Mouse (Mus musculus): ENCODE results near the gene I830077J02Rik. TPM values are rescaled to one million over a fixed set of nuclear protein-coding genes. Genes with fewer than 3 reads are reported as not detected.

Gene I830077J02Rik
- polyA plus RNA-seq, 1 experiment from 2014 or later = 3.2 TPM

- H3K4me2 ChIP-seq = no peak overlapping the region
- H3K27ac ChIP-seq (replicated peaks) = 0 out of 2 replicates have a peak overlapping the region, but pooled peaks have one; percentile 19
- ATAC-seq (ENCODE audit: insufficient read depth) = no peak
Measured at GRCm38 (mm10) chr3:105904721-105905120, 27.7 kb downstream of the I830077J02Rik start.

DNA sequence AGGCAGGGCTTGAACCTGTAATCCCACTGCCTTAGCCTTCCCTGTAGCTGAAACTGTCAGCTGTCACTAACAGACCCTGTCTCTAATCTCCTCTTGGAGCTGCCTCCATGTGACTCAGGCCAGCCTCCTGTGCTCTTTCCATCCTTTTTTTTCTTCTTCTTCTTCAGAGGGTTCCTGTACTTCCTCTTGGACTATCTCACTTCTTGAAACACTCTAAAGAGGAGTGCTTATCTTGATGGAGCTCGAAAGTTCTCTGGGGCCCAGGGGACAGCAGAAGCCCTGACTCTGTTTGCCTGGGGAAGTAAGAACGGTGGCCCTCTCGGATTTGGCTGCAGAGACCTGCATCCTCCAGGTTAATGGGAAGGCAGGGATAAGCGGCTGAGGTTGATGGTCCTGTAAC lies 28.3 kb downstream of the I830077J02Rik start:
- ATAC-seq (ENCODE audit: insufficient read depth) = no peak
- H3K4me2 ChIP-seq = no peak overlapping the region
- H3K27ac ChIP-seq (replicated peaks) = peak overlapping the region; percentile 19; the same call in 1 of the 2 replicates
- H3K4me1 ChIP-seq (replicated peaks) = peaks cover 19% of the 10 kb centered on the region
- no peak overlapping the region for H3K9ac ChIP-seq
- no peaks in the 10 kb centered on the region for H3K9me3 ChIP-seq (replicated peaks)
- 17% methylated on average over 4 of the region's 4 CpGs for WGBS (ENCODE audit: insufficient replicate concordance)
- H3K27me3 ChIP-seq = 0 out of 2 replicates have a peak, but pooled peaks cover 3% of the 10 kb centered on the region
- no peak overlapping the region for H3K4me3 ChIP-seq (replicated peaks)
- no peaks in the 10 kb centered on the region for H3K36me3 ChIP-seq (replicated peaks)

More at GRCm38 (mm10) chr3:105904721-105905120, 27.7 kb downstream of the I830077J02Rik start:
- Histone ChIP-seq H3K9ac (no peak overlapping the region), H3K4me3 (replicated peaks) (no peak overlapping the region), H3K36me3 (replicated peaks) (no peaks in the 10 kb centered on the region), H3K4me1 (replicated peaks) (peaks cover 14% of the 10 kb centered on the region), H3K9me3 (replicated peaks) (no peaks in the 10 kb centered on the region), H3K27me3 (0 out of 2 replicates have a peak, but pooled peaks cover 3% of the 10 kb centered on the region)
- WGBS (ENCODE audit: insufficient replicate concordance) = 80% methylated on average over 9 of the region's 9 CpGs

- Histone ChIP-seq H3K9ac (no peak overlapping the region), H3K27ac (replicated peaks) (no peak overlapping the region), H3K4me1 (replicated peaks) (peaks cover 19% of the 10 kb centered on the region), H3K4me3 (replicated peaks) (no peak overlapping the region), H3K9me3 (replicated peaks) (no peaks in the 10 kb centered on the region), H3K4me2 (no peak overlapping the region), H3K27me3 (no peaks in the 10 kb centered on the region), H3K36me3 (replicated peaks) (no peaks in the 10 kb centered on the region)
- no peak for ATAC-seq (ENCODE audit: insufficient read depth)
- WGBS (ENCODE audit: insufficient replicate concordance) = 57% methylated on average over 4 of the region's 4 CpGs
Measured at GRCm38 (mm10) chr3:105901468-105901867, 31.0 kb downstream of the I830077J02Rik start.

GRCm38 (mm10) chr3:105900716-105901115 lies 31.7 kb downstream of the I830077J02Rik start:
- Histone ChIP-seq H3K36me3 (replicated peaks) (no peaks in the 10 kb centered on the region), H3K9ac (no peak overlapping the region), H3K27ac (replicated peaks) (peak overlapping the region; percentile 3; the same call in 1 of the 2 replicates), H3K9me3 (replicated peaks) (no peaks in the 10 kb centered on the region), H3K4me2 (no peak overlapping the region), H3K27me3 (no peaks in the 10 kb centered on the region), H3K4me1 (replicated peaks) (peaks cover 19% of the 10 kb centered on the region), H3K4me3 (replicated peaks) (no peak overlapping the region)
- WGBS (ENCODE audit: insufficient replicate concordance) = 33% methylated on average over 3 of the region's 3 CpGs
- peak; percentile 14; the same call in 1 of the 2 replicates for ATAC-seq (ENCODE audit: insufficient read depth)

DNA sequence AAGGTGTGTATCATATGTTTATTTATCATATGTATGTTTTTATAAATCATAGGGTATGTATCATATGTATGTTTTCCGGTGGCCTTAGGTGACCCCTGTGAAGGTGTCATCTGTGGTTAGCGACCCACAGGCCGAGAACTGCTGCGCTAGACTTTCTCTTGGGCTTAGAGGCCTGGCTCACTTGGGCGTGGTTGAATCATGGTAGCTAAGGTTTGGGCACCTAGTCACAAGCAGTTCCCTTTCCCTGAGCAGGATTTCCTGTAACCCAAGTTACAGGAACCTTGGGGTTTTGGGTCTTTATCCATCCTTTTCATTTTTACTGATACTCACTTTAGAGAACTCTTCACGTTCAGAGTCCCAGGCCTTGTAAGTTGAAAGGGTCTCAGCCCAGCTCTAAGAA lies 32.2 kb downstream of the I830077J02Rik start:
- Histone ChIP-seq H3K9ac (no peak overlapping the region), H3K4me3 (replicated peaks) (no peak overlapping the region), H3K4me1 (replicated peaks) (peaks cover 23% of the 10 kb centered on the region), H3K27ac (replicated peaks) (0 out of 2 replicates have a peak overlapping the region, but pooled peaks have one; percentile 3), H3K27me3 (no peaks in the 10 kb centered on the region), H3K9me3 (replicated peaks) (no peaks in the 10 kb centered on the region), H3K4me2 (no peak overlapping the region), H3K36me3 (replicated peaks) (no peaks in the 10 kb centered on the region)
- no peak for ATAC-seq (ENCODE audit: insufficient read depth)
- 54% methylated on average over 6 of the region's 6 CpGs for WGBS (ENCODE audit: insufficient replicate concordance)

DNA sequence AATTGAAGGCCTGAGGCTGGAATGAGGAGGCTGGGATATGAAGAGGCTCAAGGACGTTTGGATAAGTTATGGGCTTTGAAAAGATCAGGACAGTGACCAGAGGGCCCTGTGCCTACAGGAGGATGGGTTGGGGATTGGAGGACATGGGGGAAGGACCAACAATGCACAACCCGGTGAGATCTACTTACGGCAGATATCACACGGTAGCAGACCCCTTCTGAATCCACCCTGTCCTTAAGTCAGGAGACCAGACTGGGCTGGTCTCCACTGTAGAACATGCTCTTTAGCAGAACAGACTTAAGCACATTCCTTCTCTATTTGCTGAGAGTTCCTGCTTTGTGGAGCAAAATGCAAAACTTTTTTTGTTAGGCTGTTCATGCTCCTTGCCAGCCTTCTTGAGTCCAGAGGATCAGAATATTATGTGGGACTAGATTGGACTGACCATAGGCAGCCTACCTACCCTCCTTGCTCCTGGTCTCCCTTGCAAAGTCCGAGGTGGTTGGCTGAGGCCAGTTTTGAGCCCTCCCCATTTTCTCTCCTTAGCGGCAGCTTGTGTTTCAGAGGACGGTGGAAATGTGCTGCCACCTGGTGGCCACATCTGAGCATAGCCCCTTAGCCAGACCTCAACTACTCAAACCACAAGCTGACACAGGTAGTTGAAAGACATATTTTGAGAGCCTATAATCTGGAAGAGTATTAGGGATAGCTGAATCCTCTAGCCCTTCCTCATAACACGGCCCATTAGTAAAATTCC lies 32.9 kb downstream of the I830077J02Rik start:
- Histone ChIP-seq H3K36me3 (replicated peaks) (no peaks in the 10 kb centered on the region), H3K9ac (no peak overlapping the region), H3K9me3 (replicated peaks) (no peaks in the 10 kb centered on the region), H3K4me3 (replicated peaks) (no peak overlapping the region), H3K27ac (replicated peaks) (no peak overlapping the region), H3K27me3 (0 out of 2 replicates have a peak, but pooled peaks cover 2% of the 10 kb centered on the region), H3K4me2 (no peak overlapping the region), H3K4me1 (replicated peaks) (peaks cover 24% of the 10 kb centered on the region)
- ATAC-seq (ENCODE audit: insufficient read depth) = peak; percentile 36
- 34% methylated on average over 8 of the region's 8 CpGs for WGBS (ENCODE audit: insufficient replicate concordance)

GRCm38 (mm10) chr3:105898861-105899260 lies 33.6 kb downstream of the I830077J02Rik start:
- H3K9me3 ChIP-seq (replicated peaks) = no peaks in the 10 kb centered on the region
- peaks cover 8% of the 10 kb centered on the region; the same call in 1 of the 2 replicates for H3K27me3 ChIP-seq
- H3K36me3 ChIP-seq (replicated peaks) = no peaks in the 10 kb centered on the region
- 71% methylated on average over 11 of the region's 11 CpGs for WGBS (ENCODE audit: insufficient replicate concordance)
- no peak overlapping the region for H3K4me2 ChIP-seq
- H3K4me1 ChIP-seq (replicated peaks) = peaks cover 26% of the 10 kb centered on the region
- no peak for ATAC-seq (ENCODE audit: insufficient read depth)
- no peak overlapping the region for H3K27ac ChIP-seq (replicated peaks)
- H3K9ac ChIP-seq = no peak overlapping the region
- H3K4me3 ChIP-seq (replicated peaks) = no peak overlapping the region

DNA sequence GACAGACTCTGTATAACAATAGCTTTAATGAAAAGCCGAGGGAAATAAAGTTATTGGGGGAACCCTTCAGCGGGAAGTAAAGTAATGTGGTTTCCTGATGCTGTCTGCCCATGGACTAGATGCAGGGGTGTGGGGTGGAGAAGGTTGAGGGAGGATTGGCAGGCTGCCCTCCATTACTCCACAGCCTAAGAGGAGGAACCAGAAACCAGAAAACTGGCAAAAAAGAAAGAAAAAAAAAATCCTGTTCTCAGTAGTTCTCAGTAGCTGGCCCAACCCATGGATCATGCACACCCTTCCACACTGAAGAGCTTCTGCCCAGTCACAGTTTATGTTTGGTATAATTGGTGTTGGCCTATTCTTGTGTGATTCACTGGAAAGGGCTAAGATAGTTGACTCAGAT lies 34.1 kb downstream of the I830077J02Rik start:
- Histone ChIP-seq H3K4me2 (no peak overlapping the region), H3K4me1 (replicated peaks) (peaks cover 31% of the 10 kb centered on the region), H3K4me3 (replicated peaks) (no peak overlapping the region), H3K9ac (no peak overlapping the region), H3K27me3 (peaks cover 9% of the 10 kb centered on the region), H3K36me3 (replicated peaks) (no peaks in the 10 kb centered on the region), H3K9me3 (replicated peaks) (no peaks in the 10 kb centered on the region), H3K27ac (replicated peaks) (no peak overlapping the region)
- ATAC-seq (ENCODE audit: insufficient read depth) = no peak
- WGBS (ENCODE audit: insufficient replicate concordance) = 19% methylated on average over 2 of the region's 2 CpGs

DNA sequence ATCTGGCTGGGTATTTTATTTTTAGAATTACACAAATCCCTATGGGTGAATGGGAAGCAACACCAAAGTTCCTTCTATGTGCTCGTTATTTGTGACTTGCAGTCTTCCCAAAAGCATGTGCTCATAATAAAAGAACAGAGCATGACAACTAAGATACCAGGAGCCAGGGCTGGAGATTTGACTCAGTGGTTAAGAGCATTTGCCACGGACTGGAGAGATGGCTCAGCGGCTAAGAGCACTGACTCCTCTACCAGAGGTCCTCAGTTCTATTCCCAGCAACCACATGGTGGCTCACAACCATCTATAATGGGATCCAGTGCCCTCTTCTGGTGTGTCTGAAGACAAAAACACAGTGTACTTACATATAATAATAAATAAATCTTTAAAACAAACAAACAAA lies 35.7 kb downstream of the I830077J02Rik start:
- H3K4me2 ChIP-seq = no peak overlapping the region
- WGBS (ENCODE audit: insufficient replicate concordance) = 73% methylated on average over 3 of the region's 3 CpGs
- no peak overlapping the region for H3K27ac ChIP-seq (replicated peaks)

GRCm38 (mm10) chr3:105894601-105895592 lies 37.6 kb downstream of the I830077J02Rik start:
- peak overlapping the region; percentile 35 for H3K27ac ChIP-seq (replicated peaks)
- no peaks in the 10 kb centered on the region for H3K9me3 ChIP-seq (replicated peaks)
- H3K4me1 ChIP-seq (replicated peaks) = peaks cover 53% of the 10 kb centered on the region
- peaks cover 9% of the 10 kb centered on the region for H3K27me3 ChIP-seq
- no peak overlapping the region for H3K4me3 ChIP-seq (replicated peaks)
- H3K4me2 ChIP-seq = peak overlapping the region; percentile 58
- peak; percentile 26; the same call in 1 of the 2 replicates for ATAC-seq (ENCODE audit: insufficient read depth)
- 10% methylated on average over 23 of the region's 23 CpGs for WGBS (ENCODE audit: insufficient replicate concordance)
- no peak overlapping the region for H3K9ac ChIP-seq
- H3K36me3 ChIP-seq (replicated peaks) = no peaks in the 10 kb centered on the region

More for the DNA sequence above, 35.7 kb downstream of the I830077J02Rik start:
- peaks cover 46% of the 10 kb centered on the region for H3K4me1 ChIP-seq (replicated peaks)
- H3K27me3 ChIP-seq = peaks cover 9% of the 10 kb centered on the region
- H3K9ac ChIP-seq = no peak overlapping the region
- H3K4me3 ChIP-seq (replicated peaks) = no peak overlapping the region
- no peak for ATAC-seq (ENCODE audit: insufficient read depth)
- no peaks in the 10 kb centered on the region for H3K36me3 ChIP-seq (replicated peaks)
- H3K9me3 ChIP-seq (replicated peaks) = no peaks in the 10 kb centered on the region
